Mouse (Mus musculus): ENCODE data around the gene Akap7.

DNA sequence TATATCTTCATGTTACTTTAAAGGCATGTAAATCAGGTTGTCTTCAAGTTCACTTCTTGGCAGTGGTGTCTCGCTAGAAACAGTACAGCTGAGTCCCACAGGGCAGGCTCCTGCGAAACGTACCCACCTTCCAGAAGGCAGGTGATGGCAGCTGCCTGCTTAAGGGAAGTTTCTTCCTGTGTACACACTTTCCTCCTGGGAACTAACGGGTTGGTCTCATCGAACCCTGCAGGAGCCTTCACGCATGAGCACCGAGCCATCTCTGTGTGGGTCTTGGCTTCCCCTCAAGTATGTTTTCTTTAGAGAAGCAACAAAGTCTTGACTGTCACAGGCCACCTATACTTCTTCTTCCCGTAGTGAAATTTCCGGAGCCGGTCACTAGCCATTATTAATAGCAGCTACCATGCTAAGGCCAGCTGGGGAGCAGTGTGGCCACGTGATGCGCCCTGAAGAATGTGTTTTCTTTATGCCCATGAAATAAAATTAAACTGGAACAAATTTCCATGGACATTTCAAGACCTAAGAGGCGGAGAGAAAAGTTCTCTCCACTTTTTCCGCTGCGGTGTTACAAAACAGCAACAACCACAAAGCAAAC lies 87.7 kb downstream of the Akap7 start:
- TF ChIP-seq MYOG (IDR thresholded peaks at IDR 0.05; ENCODE audit: control insufficient read depth in 1 of 3, insufficient read depth in 1 of 3, insufficient read length in 2 of 3, low read depth in 2 of 3) (no peak), POLR2A (IDR thresholded peaks at IDR 0.05; ENCODE audit: insufficient read length, low read depth) (no peak), USF1 (IDR thresholded peaks at IDR 0.05; ENCODE audit: low read depth) (no peak), CEBPB (IDR thresholded peaks at IDR 0.05; ENCODE audit: insufficient read depth, poor library complexity, severe bottlenecking) (no peak)
